Mouse (Mus musculus): ENCODE measurements around the gene Tbr1.
A peak's percentile ranks its signal among the peaks of the same experiment; 100 is the strongest.

Tbr1 gene

DNA sequence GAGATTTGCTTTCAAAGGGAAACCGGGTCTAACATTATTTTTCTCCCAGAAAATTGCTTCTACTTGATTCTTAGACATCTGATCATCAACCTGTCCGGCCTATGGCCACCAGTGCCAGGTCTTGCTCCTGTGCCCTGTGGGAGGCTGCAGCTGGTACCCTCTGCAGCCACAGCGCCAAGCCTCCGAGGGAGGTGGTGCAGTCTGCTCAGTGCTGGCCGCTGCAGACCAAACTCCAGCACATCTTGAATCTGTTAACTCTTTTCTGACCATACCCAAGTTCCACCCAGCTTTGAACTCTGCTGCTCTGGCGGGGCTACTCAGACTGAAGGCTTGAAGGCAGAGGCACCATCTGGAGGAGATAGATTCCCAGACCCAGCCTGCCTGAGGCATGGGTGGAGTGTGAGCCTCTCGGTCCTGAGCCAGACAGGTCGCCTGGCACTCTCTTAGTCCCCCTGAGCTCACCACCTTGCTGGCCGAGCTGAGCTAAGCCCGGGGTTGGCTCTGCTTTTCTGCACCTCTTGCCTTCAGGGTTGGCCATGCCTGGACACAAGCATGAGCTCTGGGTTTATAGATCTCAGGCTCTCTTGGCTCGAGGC is at the start of gene Tbr1:
Tbr1 (plus strand) TSS at position 275 of the 596 bp plus-strand sequence.
- no peak for DNase-seq (ENCODE audit: low read depth, low spot score)

DNA sequence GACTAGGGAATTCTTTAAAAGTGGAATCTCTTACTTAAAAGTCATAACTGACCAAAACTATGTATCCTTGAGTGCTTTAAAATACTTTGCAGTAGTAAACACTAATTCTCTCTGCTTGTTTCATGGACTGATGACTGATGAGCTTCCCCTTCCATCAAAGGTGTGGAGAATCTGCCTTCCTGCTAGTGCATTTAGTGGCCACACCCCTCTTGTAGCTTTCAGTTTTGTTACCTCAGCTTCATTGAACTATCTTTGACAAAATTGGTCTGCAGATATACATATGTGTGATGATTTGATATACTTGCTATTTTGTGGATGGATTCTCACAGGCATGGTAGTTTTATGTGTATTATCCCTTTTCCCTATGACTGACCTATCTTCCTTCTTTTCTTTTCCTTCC is 47.7 kb upstream of the Tbr1 start:
- DNase-seq (ENCODE audit: low read depth, low spot score) = peak; percentile 22

- DNase-seq (ENCODE audit: low read depth, low spot score) = no peak
Observed at GRCm38 (mm10) chr2:61759234-61759855, 43.4 kb upstream of the Tbr1 start.

- DNase-seq (ENCODE audit: low read depth, low spot score) = no peak
Observed at GRCm38 (mm10) chr2:61760044-61760443, 42.7 kb upstream of the Tbr1 start.

DNA sequence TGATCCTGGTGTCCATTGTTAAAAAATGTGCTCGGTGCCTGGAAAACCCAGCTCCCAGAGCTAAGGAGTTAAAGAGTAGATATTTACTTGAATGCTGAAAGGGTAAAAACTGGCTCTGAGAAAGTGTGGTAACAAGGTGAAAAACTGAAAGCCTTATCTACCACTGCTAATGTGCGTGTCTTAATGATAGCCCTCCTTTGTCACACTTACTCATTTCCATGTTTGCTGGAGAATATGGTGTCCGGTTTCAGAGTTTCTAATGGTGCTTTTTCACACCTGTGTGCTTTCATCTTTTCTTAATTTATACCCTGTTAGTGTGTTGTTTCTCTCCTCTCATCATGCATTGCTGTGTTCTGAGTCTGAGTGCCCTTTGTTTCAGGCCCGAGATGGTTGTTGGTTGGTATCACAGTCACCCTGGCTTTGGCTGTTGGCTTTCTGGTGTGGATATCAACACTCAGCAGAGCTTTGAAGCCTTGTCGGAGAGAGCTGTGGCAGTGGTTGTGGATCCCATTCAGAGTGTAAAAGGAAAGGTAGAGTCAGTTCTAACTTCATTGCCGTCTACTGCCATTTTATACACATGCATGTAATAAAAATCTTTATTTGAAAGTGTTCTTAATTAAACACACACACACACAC is 38.1 kb upstream of the Tbr1 start:
- DNase-seq (ENCODE audit: low read depth, low spot score) = no peak

- DNase-seq (ENCODE audit: low read depth, low spot score) = no peak
Observed at GRCm38 (mm10) chr2:61765526-61765925, 37.2 kb upstream of the Tbr1 start.

DNA sequence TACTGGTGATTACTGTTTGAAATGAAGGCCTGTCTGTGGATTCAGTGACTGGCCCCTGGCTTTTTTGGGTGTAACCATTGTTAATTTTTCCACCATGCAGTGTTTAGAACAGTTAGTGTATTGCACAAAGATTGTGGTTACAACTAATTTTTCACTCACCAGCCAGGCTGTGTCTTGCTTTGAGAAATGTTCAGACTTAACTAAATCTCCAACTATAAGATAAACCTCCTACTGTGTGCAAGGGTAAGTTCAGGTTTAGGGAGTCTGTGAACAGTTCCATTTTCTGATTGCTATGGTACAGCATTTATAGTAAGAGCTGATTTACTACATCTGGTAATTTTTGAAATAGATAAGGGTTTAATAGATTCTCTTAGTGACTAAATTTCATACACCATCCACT is 21.9 kb upstream of the Tbr1 start:
- DNase-seq (ENCODE audit: low read depth, low spot score) = no peak

DNA sequence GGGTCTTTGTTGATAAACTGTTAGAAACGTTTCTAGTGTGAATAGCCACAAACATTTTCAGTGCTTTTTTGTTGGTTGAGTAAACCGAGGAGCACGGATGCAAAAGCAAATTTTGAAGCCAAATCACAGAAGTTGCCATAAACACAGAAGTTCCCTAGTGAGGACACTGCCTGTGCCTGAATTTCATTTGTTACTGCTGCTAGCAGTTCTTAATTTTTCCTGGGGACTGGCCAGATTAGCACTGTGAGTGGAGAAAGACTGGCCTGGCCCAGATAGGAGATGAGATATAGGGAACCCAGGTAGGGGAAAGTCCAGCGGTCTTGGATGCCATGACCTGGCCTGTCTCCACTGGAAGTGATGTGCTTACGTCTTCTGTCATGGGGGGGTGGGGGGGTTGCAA is 7.8 kb upstream of the Tbr1 start:
- DNase-seq (ENCODE audit: low read depth, low spot score) = no peak

DNA sequence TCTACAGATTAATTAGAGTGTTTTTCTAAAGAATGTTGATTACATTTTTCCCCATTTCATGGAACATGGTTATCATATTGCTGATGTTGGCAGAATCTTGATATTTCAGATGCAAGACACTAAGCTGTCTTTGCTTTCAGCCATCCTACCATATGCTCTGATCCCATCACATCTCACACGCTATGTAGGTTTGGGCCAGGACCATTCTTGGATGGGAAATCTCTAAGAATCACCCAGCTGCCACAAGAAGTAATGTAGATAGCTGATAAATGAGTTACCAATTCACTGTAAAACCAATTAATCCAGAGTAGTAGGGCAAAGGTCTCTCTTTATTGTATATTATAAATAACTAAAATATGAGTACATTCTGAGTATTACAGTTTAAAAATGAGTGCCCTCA is 4.7 kb upstream of the Tbr1 start:
- DNase-seq (ENCODE audit: low read depth, low spot score) = no peak

GRCm38 (mm10) chr2:61803443-61804367 is 975 bp downstream of the Tbr1 start:
- DNase-seq (ENCODE audit: low read depth, low spot score) = peak; percentile 39

- no peak for DNase-seq (ENCODE audit: low read depth, low spot score)
Observed at GRCm38 (mm10) chr2:61804382-61804840, 1.7 kb downstream of the Tbr1 start.

DNA sequence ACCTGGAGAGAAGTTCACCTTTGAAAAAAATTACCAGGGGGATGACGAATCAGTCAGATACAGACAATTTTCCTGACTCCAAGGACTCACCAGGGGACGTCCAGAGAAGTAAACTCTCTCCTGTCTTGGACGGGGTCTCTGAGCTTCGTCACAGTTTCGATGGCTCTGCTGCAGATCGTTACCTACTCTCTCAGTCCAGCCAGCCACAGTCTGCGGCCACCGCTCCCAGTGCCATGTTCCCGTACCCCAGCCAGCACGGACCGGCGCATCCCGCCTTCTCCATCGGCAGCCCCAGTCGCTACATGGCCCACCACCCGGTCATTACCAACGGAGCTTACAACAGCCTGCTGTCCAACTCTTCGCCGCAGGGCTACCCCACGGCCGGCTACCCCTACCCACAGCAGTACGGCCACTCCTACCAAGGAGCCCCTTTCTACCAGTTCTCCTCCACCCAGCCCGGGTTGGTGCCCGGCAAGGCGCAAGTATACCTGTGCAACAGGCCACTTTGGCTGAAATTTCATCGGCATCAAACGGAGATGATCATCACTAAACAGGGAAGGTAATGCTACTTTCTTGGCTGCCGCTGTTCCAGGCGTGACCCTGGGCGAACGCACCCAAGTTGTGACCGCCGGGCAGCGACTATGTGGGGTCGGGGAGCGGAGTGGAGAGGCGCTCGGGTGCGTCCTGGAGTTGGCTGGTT is 2.3 kb downstream of the Tbr1 start:
- DNase-seq (ENCODE audit: low read depth, low spot score) = no peak

GRCm38 (mm10) chr2:61805541-61806345 is 3.0 kb downstream of the Tbr1 start:
- no peak for DNase-seq (ENCODE audit: low read depth, low spot score)

GRCm38 (mm10) chr2:61806346-61806825 is 3.7 kb downstream of the Tbr1 start:
- no peak for DNase-seq (ENCODE audit: low read depth, low spot score)

GRCm38 (mm10) chr2:61807151-61807550 is 4.4 kb downstream of the Tbr1 start:
- DNase-seq (ENCODE audit: low read depth, low spot score) = no peak

DNA sequence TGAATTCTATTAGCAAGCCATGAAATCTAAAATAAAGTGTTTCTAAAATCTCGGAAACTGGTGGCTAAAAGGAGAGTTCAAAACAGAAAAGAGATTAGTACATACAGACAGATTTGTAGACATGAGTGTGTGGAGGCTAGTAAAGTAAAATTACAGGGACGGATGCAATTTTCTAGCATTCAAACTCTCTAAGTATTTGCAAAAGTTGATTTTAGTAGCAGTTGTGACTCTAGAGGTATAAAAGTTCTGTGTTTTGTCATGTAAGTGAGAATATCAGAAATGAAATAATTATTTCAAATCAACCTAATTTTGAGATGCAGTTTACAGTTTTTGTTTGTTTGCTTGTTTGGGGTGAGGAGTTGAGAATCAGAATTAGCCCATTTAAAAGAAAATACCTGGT is 5.1 kb downstream of the Tbr1 start:
- DNase-seq (ENCODE audit: low read depth, low spot score) = no peak

- no peak for DNase-seq (ENCODE audit: low read depth, low spot score)
Observed at GRCm38 (mm10) chr2:61808776-61809175, 6.0 kb downstream of the Tbr1 start.

GRCm38 (mm10) chr2:61809381-61809780 is 6.7 kb downstream of the Tbr1 start:
- no peak for DNase-seq (ENCODE audit: low read depth, low spot score)

GRCm38 (mm10) chr2:61810751-61811150 is 8.0 kb downstream of the Tbr1 start:
- no peak for DNase-seq (ENCODE audit: low read depth, low spot score)

GRCm38 (mm10) chr2:61811163-61811506 is 8.4 kb downstream of the Tbr1 start:
- no peak for DNase-seq (ENCODE audit: low read depth, low spot score)
